Mouse (Mus musculus): ENCODE measurements at regions not wholly inside any gene's neighbourhood (a gene's known extent, or its start where the extent isn't known, plus 50 kb on each side); places are given as distances from the start of the nearest gene placed in this dataset.

DNA sequence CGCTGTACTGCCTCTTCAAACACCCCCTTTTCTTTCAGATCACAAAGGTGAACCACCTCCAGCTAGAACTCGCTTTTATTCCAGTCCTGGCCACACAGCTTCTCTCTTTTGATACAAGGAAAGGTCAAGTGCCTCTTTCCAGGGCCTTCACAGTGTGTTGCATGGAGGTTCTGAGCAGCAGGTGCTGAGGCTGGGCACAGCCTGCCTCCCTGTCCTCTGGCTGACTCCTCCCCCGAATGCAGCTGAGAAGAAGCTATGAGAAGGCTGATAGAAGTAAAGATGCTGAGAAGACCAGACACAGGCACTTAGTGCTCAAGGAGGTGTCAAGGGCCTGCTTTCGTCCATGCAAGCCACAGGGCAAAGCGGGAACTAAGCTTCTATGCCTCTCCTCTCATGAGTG, 248.2 kb downstream of the Pdcd6ip start:
- H3K36me3 ChIP-seq (ENCODE audit: control insufficient read depth, insufficient read depth, low read length, poor library complexity, severe bottlenecking): no peaks in the 10 kb centered on the region
- no peaks in the 10 kb centered on the region for H3K27me3 ChIP-seq (ENCODE audit: control insufficient read depth, insufficient read depth, low read length, poor library complexity, severe bottlenecking)
- no peak for DNase-seq (ENCODE audit: low read depth, low spot score)

DNA sequence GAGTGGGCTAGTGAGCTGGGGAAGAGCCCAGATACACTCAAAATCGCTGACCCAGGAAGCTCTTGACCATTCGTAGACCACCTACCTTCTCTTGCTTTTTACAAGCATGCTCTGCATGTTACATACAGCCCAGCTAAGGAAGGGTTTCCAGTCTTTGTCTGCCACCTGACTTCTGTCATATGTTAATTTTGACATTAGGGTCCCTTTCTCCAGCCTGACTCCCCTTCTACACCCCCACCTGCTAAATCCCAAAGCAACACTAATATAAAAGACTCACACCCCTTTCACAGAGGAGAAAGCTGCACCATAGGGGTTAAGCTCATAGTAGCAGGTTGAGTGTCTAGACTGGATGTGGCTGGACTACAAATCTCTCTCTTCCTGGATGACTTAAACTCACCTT, 248.8 kb downstream of the Pdcd6ip start:
- no peak for DNase-seq (ENCODE audit: low read depth, low spot score)
- Histone ChIP-seq H3K27me3 (ENCODE audit: control insufficient read depth, insufficient read depth, low read length, poor library complexity, severe bottlenecking) (no peaks in the 10 kb centered on the region), H3K36me3 (ENCODE audit: control insufficient read depth, insufficient read depth, low read length, poor library complexity, severe bottlenecking) (no peaks in the 10 kb centered on the region)

DNA sequence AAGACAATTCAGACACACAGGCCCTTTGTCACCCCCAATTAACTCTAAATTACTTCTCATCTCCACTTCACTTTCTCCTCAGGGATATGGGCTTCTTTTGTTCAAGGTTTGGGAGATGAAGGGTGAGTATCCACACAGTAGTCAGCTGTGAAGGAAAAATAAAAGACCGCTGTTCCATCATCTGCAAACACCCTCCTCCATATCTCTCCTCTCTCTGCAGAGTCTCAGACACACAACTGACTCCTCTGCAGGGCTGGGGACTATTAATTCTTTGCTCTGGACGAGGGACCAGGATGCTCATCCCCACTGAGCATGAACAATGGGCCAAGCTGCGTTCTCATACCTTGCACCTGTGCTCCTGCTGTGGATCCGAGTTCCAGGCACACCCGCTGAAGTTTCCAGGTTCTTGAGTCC, 249.3 kb downstream of the Pdcd6ip start:
- H3K27me3 ChIP-seq (ENCODE audit: control insufficient read depth, insufficient read depth, low read length, poor library complexity, severe bottlenecking): no peaks in the 10 kb centered on the region
- no peak for DNase-seq (ENCODE audit: low read depth, low spot score)
- no peaks in the 10 kb centered on the region for H3K36me3 ChIP-seq (ENCODE audit: control insufficient read depth, insufficient read depth, low read length, poor library complexity, severe bottlenecking)

GRCm38 (mm10) chr9:113457169-113457850, 250.7 kb downstream of the Pdcd6ip start:
- DNase-seq (ENCODE audit: low read depth, low spot score): no peak
- Histone ChIP-seq H3K36me3 (ENCODE audit: control insufficient read depth, insufficient read depth, low read length, poor library complexity, severe bottlenecking) (no peaks in the 10 kb centered on the region), H3K27me3 (ENCODE audit: control insufficient read depth, insufficient read depth, low read length, poor library complexity, severe bottlenecking) (no peaks in the 10 kb centered on the region)

- Histone ChIP-seq H3K27me3 (ENCODE audit: control insufficient read depth, insufficient read depth, low read length, poor library complexity, severe bottlenecking) (no peaks in the 10 kb centered on the region), H3K36me3 (ENCODE audit: control insufficient read depth, insufficient read depth, low read length, poor library complexity, severe bottlenecking) (no peaks in the 10 kb centered on the region)
- no peak for DNase-seq (ENCODE audit: low read depth, low spot score)
These were observed 252.5 kb downstream of the Pdcd6ip start for GRCm38 (mm10) chr9:113455577-113455976.

GRCm38 (mm10) chr9:113453231-113453630, 254.8 kb downstream of the Pdcd6ip start:
- Histone ChIP-seq H3K36me3 (ENCODE audit: control insufficient read depth, insufficient read depth, low read length, poor library complexity, severe bottlenecking) (no peaks in the 10 kb centered on the region), H3K27me3 (ENCODE audit: control insufficient read depth, insufficient read depth, low read length, poor library complexity, severe bottlenecking) (no peaks in the 10 kb centered on the region)
- no peak for DNase-seq (ENCODE audit: low read depth, low spot score)

DNA sequence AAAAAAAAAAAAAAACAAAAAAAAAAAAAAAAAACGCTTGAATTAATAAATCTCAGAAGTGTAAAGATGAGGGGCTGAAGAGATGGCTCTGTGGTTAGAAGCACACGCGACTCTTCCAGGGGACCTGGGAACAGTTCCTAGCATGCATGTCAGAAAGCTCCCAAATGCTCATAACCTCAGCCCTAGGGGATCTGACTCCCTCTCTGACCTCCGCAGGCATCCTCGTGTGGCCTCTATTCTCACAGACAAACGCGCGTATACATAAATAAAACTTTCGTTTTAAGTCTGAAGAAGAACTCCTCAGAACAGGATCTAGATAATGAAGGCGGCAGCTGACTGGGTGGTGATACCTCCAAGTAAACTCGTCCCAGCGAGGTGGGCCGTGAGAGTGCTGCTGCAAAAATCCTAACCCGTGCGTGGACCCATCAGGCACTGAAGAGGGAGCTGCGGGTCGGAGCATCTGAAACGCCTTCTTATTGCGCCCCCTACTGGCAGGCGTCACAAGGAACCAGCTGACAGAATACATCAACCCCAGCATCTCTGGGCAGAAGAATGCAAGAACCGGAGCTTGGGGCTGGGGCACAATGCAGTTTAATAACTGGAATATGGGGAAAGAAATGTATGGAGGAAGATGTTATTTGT, 266.2 kb downstream of the Pdcd6ip start:
- DNase-seq (ENCODE audit: low read depth, low spot score): peak; percentile 30

GRCm38 (mm10) chr9:113438394-113438793, 269.7 kb downstream of the Pdcd6ip start:
- no peaks in the 10 kb centered on the region; the same call in 1 of the 2 replicates for H3K27me3 ChIP-seq (ENCODE audit: control insufficient read depth, insufficient read depth, low read length, poor library complexity, severe bottlenecking)
- H3K36me3 ChIP-seq (ENCODE audit: control insufficient read depth, insufficient read depth, low read length, poor library complexity, severe bottlenecking): no peaks in the 10 kb centered on the region
- no peak for DNase-seq (ENCODE audit: low read depth, low spot score)

More for the DNA sequence above, 266.2 kb downstream of the Pdcd6ip start:
- Histone ChIP-seq H3K36me3 (ENCODE audit: control insufficient read depth, insufficient read depth, low read length, poor library complexity, severe bottlenecking) (no peaks in the 10 kb centered on the region), H3K27me3 (ENCODE audit: control insufficient read depth, insufficient read depth, low read length, poor library complexity, severe bottlenecking) (no peaks in the 10 kb centered on the region; the same call in 1 of the 2 replicates)

- Histone ChIP-seq H3K27me3 (ENCODE audit: control insufficient read depth, insufficient read depth, low read length, poor library complexity, severe bottlenecking) (no peaks in the 10 kb centered on the region; the same call in 1 of the 2 replicates), H3K36me3 (ENCODE audit: control insufficient read depth, insufficient read depth, low read length, poor library complexity, severe bottlenecking) (no peaks in the 10 kb centered on the region)
- no peak for DNase-seq (ENCODE audit: low read depth, low spot score)
These were observed 272.1 kb downstream of the Pdcd6ip start for GRCm38 (mm10) chr9:113435921-113436320.

DNA sequence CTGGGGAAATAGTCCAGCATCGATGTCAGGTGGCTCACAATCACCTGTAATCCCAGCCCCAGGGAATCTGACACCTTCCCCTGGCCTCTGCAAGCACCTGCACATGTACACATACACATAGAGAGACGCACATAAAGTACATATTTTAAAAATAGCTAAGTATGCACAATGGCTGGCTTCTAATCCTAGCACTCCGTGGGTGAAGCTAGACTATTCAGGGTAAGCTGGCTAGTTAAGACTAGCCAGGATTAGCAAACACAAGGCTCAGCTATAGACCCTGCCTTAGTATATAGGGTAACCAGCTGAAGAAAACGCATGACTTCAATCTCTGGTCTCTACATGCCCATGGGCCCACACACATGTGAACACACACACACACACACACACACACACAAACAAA, 274.6 kb downstream of the Pdcd6ip start:
- no peaks in the 10 kb centered on the region for H3K36me3 ChIP-seq (ENCODE audit: control insufficient read depth, insufficient read depth, low read length, poor library complexity, severe bottlenecking)
- DNase-seq (ENCODE audit: low read depth, low spot score): no peak
- H3K27me3 ChIP-seq (ENCODE audit: control insufficient read depth, insufficient read depth, low read length, poor library complexity, severe bottlenecking): no peaks in the 10 kb centered on the region; the same call in 1 of the 2 replicates

DNA sequence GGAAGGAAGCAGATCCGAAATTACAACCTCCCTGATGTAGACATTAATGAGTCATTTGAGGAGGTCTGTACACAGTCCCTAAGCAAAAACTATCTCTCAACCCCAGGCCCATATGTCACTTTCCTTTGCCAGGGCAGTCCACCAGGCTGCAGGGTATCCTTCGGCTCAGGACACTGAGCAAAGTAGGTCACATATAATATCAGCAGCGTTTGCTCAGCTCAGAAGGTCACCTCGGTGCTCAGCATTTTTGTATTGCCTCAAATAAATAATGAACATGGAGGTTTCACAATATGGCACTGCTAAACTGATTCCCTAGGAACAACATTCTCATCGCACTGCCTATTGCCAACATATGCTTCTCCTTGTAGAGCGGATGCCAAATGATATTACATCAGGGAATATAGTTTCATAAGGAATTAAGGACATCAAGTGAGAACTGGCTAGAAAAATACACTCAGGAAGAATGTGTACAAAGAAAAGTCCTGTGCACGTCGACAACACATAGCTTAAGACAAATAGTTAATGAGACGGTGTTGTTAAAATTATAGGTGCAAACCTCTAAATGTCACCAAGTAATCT, 275.4 kb downstream of the Pdcd6ip start:
- no peak for DNase-seq (ENCODE audit: low read depth, low spot score)
- H3K27me3 ChIP-seq (ENCODE audit: control insufficient read depth, insufficient read depth, low read length, poor library complexity, severe bottlenecking): no peaks in the 10 kb centered on the region
- H3K36me3 ChIP-seq (ENCODE audit: control insufficient read depth, insufficient read depth, low read length, poor library complexity, severe bottlenecking): no peaks in the 10 kb centered on the region

DNA sequence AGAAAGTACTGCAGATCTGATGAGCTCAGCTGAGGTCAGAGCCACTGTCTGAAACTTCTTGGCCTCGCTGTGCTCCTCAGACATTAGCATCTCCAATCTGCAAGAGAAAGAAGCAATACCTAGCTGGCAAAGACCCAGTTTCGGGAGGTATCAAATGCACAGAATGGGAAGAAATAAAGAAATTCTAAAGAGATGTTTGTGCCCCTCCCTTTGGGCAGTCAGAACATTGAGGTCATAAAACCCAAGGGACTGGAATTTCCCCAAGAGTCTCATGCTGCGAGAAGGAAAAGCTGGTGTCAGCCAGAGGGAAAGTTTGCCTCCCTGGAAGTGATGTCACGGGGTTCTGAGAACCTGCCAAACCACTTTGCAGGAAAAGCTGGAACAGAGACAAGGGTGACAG, 277.6 kb downstream of the Pdcd6ip start:
- no peak for DNase-seq (ENCODE audit: low read depth, low spot score)
- H3K36me3 ChIP-seq (ENCODE audit: control insufficient read depth, insufficient read depth, low read length, poor library complexity, severe bottlenecking): no peaks in the 10 kb centered on the region
- no peaks in the 10 kb centered on the region for H3K27me3 ChIP-seq (ENCODE audit: control insufficient read depth, insufficient read depth, low read length, poor library complexity, severe bottlenecking)

DNA sequence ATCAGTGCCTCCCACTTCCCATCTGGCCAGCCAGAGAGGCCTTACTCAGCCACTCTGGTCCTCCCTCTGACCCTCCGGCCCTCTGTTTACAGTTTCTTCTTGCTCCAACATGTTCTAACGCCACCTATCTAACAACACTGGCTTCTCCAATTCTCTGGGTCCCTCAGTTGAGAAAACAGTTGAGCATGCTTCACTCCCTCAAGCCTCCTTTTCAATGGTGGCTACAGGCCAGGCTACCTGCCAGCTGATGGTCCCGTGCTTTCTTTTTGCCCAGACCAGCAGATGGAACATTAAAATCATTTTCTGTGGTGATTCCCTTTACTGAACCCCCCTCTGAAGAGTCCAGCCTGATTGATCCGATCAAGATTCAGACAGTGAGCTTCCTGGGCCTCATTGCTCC, 280.8 kb downstream of the Pdcd6ip start:
- Histone ChIP-seq H3K36me3 (ENCODE audit: control insufficient read depth, insufficient read depth, low read length, poor library complexity, severe bottlenecking) (no peaks in the 10 kb centered on the region), H3K27me3 (ENCODE audit: control insufficient read depth, insufficient read depth, low read length, poor library complexity, severe bottlenecking) (no peaks in the 10 kb centered on the region)
- no peak for DNase-seq (ENCODE audit: low read depth, low spot score)

DNA sequence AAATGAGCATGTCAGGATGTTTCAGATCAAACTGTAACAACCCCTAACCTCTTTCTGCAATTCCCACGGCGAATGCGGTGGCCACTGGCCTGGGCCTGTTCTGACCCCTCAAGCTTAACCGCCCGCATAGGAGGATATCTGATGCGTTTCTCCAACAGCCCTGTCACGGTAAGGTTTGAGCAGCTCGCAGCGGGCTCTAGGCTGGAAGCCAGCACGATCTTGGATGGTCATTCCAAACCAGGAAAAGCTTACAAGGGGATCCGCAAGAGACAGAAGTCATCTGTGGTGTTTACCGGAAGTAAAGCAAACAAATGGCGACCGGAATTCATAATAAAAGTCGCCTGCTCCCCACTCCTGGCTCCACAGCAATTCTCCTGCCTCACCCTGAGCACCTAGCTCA, 281.7 kb downstream of the Pdcd6ip start:
- no peaks in the 10 kb centered on the region for H3K27me3 ChIP-seq (ENCODE audit: control insufficient read depth, insufficient read depth, low read length, poor library complexity, severe bottlenecking)

DNA sequence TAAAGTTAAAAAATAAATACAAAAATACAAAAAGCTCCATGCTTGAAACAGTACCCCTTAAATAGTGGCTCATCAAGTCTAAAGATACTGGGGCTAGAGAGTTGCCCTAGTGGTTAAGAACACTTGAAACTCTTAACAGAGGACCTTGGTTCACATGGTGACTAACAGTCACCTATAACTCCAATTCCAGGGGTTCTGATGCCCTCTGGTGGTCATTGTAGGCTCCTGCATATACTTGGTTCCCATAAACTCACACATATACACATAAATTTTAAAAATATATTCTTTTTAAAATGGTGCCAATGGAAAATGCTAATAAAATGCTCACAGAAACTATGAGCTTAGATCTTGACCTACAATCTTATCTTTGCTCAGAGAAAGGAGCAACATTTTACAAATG, 286.4 kb downstream of the Pdcd6ip start:
- H3K36me3 ChIP-seq (ENCODE audit: control insufficient read depth, insufficient read depth, low read length, poor library complexity, severe bottlenecking): no peaks in the 10 kb centered on the region
- H3K27me3 ChIP-seq (ENCODE audit: control insufficient read depth, insufficient read depth, low read length, poor library complexity, severe bottlenecking): no peaks in the 10 kb centered on the region
- no peak for DNase-seq (ENCODE audit: low read depth, low spot score)

More for the DNA sequence above, 281.7 kb downstream of the Pdcd6ip start:
- DNase-seq (ENCODE audit: low read depth, low spot score): no peak
- H3K36me3 ChIP-seq (ENCODE audit: control insufficient read depth, insufficient read depth, low read length, poor library complexity, severe bottlenecking): no peaks in the 10 kb centered on the region
